Mouse (Mus musculus) T-helper 2 cell (primary cell): ENCODE results near the gene Cxxc4.
"Not testable (repeated sequence)": the region's sequence is repeated elsewhere in the genome, so short reads cannot be mapped to it uniquely, and the experiment has no call there.

ENCODE experiments used
- in situ Hi-C: fragments of 300-600 bp; cut with MboI, MseI; formaldehyde crosslinking; loops from one replicate; pipeline ENCODE4 v1.15.1; 2025; ENCODE audit warnings: high pct_unique_total_duplicates

Cxxc4 gene

DNA sequence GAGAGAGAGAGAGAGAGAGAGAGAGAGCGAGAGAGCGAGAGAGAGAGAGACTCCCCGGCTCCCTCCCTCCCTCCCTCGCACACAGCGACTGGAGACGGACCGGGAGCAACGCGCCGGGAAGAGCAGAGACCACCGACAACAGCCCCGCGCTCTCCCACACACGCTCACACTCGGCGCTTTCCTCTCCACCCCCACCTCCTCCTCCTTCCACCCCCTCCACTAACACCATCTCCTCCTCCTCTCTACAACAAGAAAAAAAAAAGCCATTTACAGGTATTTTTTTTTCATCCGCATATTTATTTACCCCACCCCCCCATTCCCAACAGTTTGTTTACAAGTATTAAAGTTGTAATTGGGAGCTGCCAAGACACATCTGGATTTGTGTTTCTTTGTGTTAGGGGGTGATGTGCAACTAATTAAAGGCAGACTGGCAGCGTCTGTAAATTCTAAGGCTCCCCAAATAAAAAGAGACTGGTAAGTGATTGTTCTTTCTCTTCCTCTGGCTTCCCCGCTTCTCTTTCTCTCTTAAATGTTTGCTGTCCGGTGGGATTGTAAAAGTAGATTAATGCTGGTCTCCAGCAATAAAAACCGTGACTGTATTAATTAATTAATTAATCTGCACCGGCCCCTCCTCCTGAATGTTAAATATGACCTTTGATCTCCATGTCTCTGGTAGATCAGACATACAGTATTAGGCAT lies at the start of gene Cxxc4:
Cxxc4 (plus strand) TSS at position 71 of the 699 bp plus-strand sequence.
- in situ Hi-C loops, result loop anchor here (25.0 kb wide), 1 partner anchor 924 kb away; the partner anchor contains the start of gene Ppa2

GRCm38 (mm10) chr3:134188979-134189946 lies 47.0 kb upstream of the Cxxc4 start:
- in situ Hi-C loops, result no loop called here

- in situ Hi-C loops, result no loop called here
Measured at GRCm38 (mm10) chr3:134190046-134190445, 46.2 kb upstream of the Cxxc4 start.

- in situ Hi-C loops, result no loop called here
Measured at GRCm38 (mm10) chr3:134199892-134200291, 36.4 kb upstream of the Cxxc4 start.

GRCm38 (mm10) chr3:134206624-134207023 lies 29.7 kb upstream of the Cxxc4 start:
- in situ Hi-C loops, result no loop called here

DNA sequence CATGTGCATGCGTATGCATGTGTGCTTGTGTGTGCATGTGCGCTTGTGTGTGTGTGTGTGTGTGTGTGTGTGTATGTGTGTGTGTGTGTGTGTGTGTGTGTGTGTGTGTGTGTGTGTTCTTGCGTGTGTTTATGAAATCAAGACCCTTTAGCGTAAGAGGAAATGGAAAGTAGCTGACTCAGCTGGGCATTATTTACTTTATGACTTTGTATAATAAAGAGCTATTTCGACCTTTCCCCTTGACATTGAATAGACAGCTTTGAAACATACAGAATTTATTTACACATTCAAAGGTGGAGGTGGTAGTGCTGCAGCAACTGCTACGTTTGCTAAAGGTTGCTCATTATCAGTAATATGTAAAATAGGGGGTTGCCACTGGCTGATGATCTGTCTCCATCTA lies 25.3 kb upstream of the Cxxc4 start:
- in situ Hi-C loops, result no loop called here

- in situ Hi-C loops, result not testable (repeated sequence)
Measured at GRCm38 (mm10) chr3:134219881-134220280, 16.4 kb upstream of the Cxxc4 start.

DNA sequence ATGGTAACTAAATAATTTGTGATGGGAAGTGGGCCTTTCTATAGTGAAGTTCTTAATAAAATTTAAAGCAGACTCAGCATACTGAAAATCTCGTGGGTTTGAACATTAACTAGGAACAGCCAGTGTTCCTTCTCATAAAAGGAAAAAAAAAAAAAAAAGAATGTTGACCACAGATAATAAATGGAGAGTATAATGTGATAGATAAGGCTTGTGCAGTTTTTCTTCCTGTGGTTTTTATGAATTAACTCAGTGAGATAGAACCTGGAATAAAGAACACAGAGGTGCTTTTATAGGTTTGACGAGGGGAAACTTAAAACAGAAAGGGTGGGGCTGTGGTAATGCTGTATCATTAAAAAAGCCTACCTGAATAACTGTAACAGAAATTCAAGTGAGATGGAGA lies 15.3 kb upstream of the Cxxc4 start:
- in situ Hi-C loops, result no loop called here

DNA sequence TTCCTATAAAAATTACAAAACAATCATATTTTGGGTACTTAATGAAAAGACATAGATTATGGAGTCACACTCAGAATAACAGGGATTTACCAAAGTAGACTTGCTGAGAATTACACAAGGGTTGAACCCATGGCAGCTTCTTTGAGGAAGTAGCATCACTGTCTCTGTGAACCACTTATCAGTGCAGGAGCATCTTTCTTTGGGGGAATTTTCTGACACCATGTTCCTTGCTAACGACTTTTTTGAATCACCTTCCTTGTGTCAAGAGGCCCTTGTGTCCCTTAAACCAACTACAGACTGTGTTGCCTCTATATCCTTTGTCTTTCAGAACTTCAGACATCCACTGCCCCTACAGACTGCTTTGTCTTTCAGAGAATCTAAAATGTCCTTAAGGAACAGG lies 13.7 kb upstream of the Cxxc4 start:
- in situ Hi-C loops, result no loop called here

- in situ Hi-C loops, result no loop called here
Measured at GRCm38 (mm10) chr3:134223956-134224355, 12.3 kb upstream of the Cxxc4 start.

DNA sequence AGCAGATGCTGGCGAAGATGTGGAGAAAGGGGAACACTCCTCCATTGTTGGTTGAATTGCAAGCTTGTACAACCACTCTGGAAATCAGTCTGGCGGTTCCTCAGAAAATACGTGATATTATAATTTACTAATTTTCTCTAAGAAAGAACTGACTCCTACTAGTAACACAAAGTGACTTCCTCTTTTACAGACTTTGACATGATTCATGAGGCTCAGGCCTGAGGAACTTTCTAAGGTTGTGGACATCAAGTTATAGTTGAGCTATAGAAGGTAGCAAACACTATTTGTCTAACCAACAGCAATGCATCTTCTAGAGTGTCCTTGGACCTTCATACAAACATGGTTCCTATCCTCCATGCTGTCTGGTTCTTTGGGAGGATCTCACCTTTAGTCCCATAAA lies 10.4 kb upstream of the Cxxc4 start:
- in situ Hi-C loops, result loop anchor here (25.0 kb wide), 1 partner anchor 914 kb away; the partner anchor contains the start of gene Ppa2

DNA sequence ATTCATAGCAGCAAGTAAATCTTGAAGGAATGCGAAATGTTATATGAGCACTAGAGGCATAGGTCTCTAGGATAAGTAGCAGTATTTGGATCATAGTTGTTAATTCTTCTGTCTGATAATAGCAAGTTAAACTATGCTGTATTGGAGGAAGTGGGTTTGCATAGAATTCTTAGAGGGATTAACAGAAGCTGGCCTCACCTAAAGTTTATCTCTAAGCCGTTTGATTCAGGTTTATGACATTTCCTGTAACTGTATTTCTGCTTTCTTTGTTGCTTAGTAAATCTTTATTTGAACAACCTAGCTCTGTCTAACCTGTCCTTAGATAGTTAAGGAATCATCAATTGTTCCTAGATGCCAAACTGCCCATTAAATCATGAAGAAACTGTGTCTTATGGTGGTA lies 3.5 kb upstream of the Cxxc4 start:
- in situ Hi-C loops, result loop anchor here (25.0 kb wide), 1 partner anchor 920 kb away; the partner anchor contains the start of gene Ppa2

DNA sequence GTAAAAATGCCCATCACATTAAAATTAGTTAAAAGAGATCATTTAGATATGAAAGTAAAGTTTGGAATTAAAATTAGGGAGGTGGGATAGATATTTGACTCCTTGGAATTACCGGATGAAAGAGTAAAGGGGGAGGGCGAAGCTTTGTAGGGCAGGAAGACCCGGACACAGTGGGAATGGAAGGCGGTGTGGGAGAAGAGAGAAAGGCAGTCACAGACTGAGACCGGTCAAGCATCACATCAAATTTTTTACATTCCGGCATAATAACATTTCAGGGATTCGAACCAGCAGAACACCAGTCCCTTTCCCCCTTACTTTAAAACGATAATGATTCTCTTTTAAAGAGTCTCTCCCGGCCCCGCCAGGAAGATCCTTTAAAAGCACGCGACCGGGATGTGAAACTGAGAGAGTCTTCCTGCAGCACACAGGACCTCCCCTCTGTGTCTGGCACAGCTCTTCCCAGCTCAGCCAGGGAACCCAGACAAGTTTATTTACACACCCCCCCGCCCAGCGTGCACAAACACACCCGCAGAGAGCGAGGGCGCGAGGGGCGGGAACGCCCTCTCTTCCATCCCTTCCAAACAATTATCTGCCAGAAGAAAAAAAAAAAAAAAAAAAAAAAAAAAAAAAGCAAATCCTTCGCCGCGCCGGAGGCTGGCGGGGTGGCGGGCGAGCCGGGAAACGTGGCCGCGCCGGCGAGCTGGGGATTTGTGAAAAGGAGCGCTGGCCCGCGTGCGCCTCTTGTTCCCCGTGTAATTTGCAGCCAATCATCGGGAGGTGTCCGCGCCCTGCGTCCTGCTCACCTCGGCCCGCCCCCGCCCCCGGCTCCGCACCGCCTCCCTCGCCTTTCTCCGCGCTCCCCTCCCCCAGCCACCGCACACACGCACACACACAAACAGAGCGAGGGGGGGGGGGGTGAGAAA lies 532 bp upstream of the Cxxc4 start:
- in situ Hi-C loops, result loop anchor here (25.0 kb wide), 1 partner anchor 923 kb away; the partner anchor contains the start of gene Ppa2

GRCm38 (mm10) chr3:134237113-134237805 lies 975 bp downstream of the Cxxc4 start:
- in situ Hi-C loops, result loop anchor here (25.0 kb wide), 1 partner anchor 925 kb away; the partner anchor contains the start of gene Ppa2

GRCm38 (mm10) chr3:134238621-134239310 lies 2.5 kb downstream of the Cxxc4 start:
- in situ Hi-C loops, result loop anchor here (25.0 kb wide), 1 partner anchor 926 kb away; the partner anchor contains the start of gene Ppa2

- in situ Hi-C loops, result loop anchor here (25.0 kb wide), 1 partner anchor 927 kb away; the partner anchor contains the start of gene Ppa2
Measured at GRCm38 (mm10) chr3:134239321-134239970, 3.2 kb downstream of the Cxxc4 start.

DNA sequence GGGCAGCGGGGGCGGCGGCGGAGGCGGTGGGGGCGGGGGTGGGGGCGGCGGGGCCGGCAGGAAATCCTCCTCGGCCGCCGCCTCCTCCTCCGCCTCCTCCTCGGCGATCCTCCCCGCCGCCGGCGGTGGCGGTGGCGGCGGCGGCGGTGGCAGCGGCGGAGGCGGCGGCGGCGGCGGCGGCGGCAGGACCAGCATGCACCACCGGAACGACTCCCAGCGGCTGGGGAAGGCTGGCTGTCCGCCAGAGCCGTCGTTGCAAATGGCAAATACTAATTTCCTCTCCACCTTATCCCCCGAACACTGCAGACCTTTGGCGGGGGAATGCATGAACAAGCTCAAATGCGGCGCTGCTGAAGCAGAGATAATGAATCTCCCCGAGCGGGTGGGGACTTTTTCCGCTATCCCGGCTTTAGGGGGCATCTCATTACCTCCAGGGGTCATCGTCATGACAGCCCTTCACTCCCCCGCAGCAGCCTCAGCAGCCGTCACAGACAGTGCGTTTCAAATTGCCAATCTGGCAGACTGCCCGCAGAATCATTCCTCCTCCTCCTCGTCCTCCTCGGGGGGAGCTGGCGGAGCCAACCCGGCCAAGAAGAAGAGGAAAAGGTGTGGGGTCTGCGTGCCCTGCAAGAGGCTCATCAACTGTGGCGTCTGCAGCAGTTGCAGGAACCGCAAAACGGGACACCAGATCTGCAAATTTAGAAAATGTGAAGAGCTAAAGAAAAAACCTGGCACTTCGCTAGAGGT lies 3.9 kb downstream of the Cxxc4 start:
- in situ Hi-C loops, result loop anchor here (25.0 kb wide), 1 partner anchor 928 kb away; the partner anchor contains the start of gene Ppa2

DNA sequence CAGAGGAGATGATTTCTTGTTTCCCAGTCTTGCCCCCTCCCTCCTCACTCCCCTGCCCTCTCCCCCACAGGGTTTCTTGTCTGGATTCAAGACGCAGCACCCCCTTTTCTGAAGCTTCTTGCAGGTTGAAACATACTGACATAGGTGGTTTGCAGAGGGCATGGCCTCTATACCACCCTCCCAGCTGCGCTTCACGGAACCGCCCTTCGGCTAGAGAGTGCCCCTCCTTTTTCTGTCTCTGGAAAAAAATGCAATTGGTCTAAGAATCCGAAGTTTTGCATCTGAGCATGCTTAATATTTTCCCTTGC lies 4.4 kb downstream of the Cxxc4 start:
- in situ Hi-C loops, result loop anchor here (25.0 kb wide), 1 partner anchor 928 kb away; the partner anchor contains the start of gene Ppa2
